Mouse (Mus musculus) heart, embryonic 15.5 days (tissue): Measurements from ENCODE around the gene Fam118b. TPM values are rescaled to one million over a fixed set of nuclear protein-coding genes. Genes with fewer than 3 reads are reported as not detected.

Source experiments
- ATAC-seq: fragments of 200-750 bp; cut with Nextera tagmentation; replicated peaks from 2 replicates; pipeline ENCODE4 v1.8.0; 2017; ENCODE audit warnings: low read depth, moderate TSS enrichment; ENCODE audit not compliant: insufficient number of reproducible peaks, insufficient read depth, low FRiP score
- H3K27ac ChIP-seq: fragments of 300-500 bp; sonication (generic); 2 replicates; pipeline ENCODE4 v1.5.1; 2015; ENCODE audit warnings: mild to moderate bottlenecking, inconsistent platforms
- H3K27me3 ChIP-seq: fragments of 300-500 bp; sonication (generic); 2 replicates; pipeline ENCODE4 v1.6.1; 2015; ENCODE audit warnings: inconsistent platforms
- H3K36me3 ChIP-seq: fragments of 300-500 bp; sonication (generic); 2 replicates; pipeline ENCODE4 v1.6.1; 2015; ENCODE audit warnings: mild to moderate bottlenecking, inconsistent platforms
- H3K4me1 ChIP-seq: fragments of 300-500 bp; sonication (generic); replicated peaks from 2 replicates; pipeline ENCODE4 v1.6.1; 2015; ENCODE audit warnings: inconsistent platforms
- H3K4me2 ChIP-seq: fragments of 300-500 bp; sonication (generic); 2 replicates; pipeline ENCODE4 v1.6.1; 2015; ENCODE audit warnings: inconsistent platforms, mild to moderate bottlenecking, moderate library complexity
- H3K4me3 ChIP-seq: fragments of 300-500 bp; sonication (generic); 2 replicates; pipeline ENCODE4 v1.5.1; 2015; ENCODE audit warnings: mild to moderate bottlenecking, inconsistent platforms
- H3K9ac ChIP-seq: fragments of 300-500 bp; sonication (generic); 2 replicates; pipeline ENCODE4 v1.6.1; 2015; ENCODE audit warnings: mild to moderate bottlenecking, inconsistent platforms
- H3K9me3 ChIP-seq: fragments of 300-500 bp; sonication (generic); replicated peaks from 2 replicates; pipeline ENCODE4 v1.6.1; 2016; ENCODE audit warnings: inconsistent platforms
- whole genome bisulfite sequencing: fragments of 180-500 bp; shearing (Covaris S2); methylation state at CpG from one replicate; pipeline ENCODE4 v1.1.7; 2015; ENCODE audit warnings: mixed read lengths; 5-methylcytosine and 5-hydroxymethylcytosine counted together
- polyA plus RNA-seq: library from polyadenylated mRNA; unstranded; fragments of >200 nt; fragmentation: Nextera tagmentation; extraction: Ambion mirVana; gene quantifications from 2 replicates; pipeline ENCODE4 v1.2.1, GENCODE M21; 2015

The Fam118b gene
- polyA plus RNA-seq, 1 experiment from 2014 or later = 23.2 TPM

- H3K9ac ChIP-seq = peak overlapping the region; percentile 83
- no peaks in the 10 kb centered on the region for H3K27me3 ChIP-seq
- ATAC-seq = no peak
- peak overlapping the region; percentile 91 for H3K4me3 ChIP-seq
- 31% methylated on average over 26 of the region's 26 CpGs for WGBS
- H3K27ac ChIP-seq = peak overlapping the region; percentile 78
- H3K36me3 ChIP-seq = peaks cover 63% of the 10 kb centered on the region
- H3K4me1 ChIP-seq = peaks cover 18% of the 10 kb centered on the region
- peak overlapping the region; percentile 74 for H3K4me2 ChIP-seq
- H3K9me3 ChIP-seq = no peaks in the 10 kb centered on the region
Observed at GRCm38 (mm10) chr9:35211573-35212511, 55.8 kb downstream of the Fam118b start.

GRCm38 (mm10) chr9:35210542-35211474 lies 56.8 kb downstream of the Fam118b start, which contains the start of gene Foxred1:
Gene Foxred1, minus strand, starts transcription at chr9:35211055.
- Histone ChIP-seq H3K9ac (peak within 1 kb of the TSS; percentile 83), H3K9me3 (no peaks in the 10 kb centered on the region), H3K4me3 (peak within 1 kb of the TSS; percentile 91), H3K4me2 (peak within 1 kb of the TSS; percentile 91), H3K27ac (peak within 1 kb of the TSS; percentile 93), H3K36me3 (peaks cover 65% of the 10 kb centered on the region), H3K4me1 (peaks cover 18% of the 10 kb centered on the region), H3K27me3 (no peaks in the 10 kb centered on the region)
- under 1% methylated on average over 72 of the region's 72 CpGs for WGBS
- ATAC-seq = peak; percentile 100

- Histone ChIP-seq H3K4me1 (peaks cover 9% of the 10 kb centered on the region), H3K9ac (no peak overlapping the region), H3K27ac (no peak overlapping the region), H3K9me3 (no peaks in the 10 kb centered on the region), H3K36me3 (peaks cover 49% of the 10 kb centered on the region), H3K4me3 (no peak overlapping the region), H3K27me3 (no peaks in the 10 kb centered on the region), H3K4me2 (no peak overlapping the region)
- 97% methylated on average over 2 of the region's 2 CpGs for WGBS
- no peak for ATAC-seq
Observed at GRCm38 (mm10) chr9:35204421-35204820, 63.2 kb downstream of the Fam118b start.

DNA sequence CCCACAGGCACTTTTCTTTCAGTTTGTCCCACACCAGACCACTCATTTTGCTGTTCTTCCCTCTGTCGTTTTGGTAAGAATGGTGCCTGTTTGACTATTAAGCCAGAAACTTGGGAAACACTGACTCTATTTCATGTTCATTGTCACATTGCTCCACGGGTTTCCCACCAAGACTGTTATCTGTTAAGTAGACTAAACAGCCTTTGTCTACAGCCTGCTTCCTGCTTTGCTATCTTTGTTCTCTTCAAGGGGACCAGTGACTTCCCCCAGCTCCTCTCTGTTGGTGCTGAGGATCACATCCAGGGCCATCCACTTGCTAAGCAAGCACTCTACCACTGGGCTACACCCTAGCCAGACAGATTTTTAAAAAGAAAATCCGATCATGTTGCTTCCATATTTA lies 64.1 kb downstream of the Fam118b start:
- Histone ChIP-seq H3K4me1 (peaks cover 9% of the 10 kb centered on the region), H3K9me3 (no peaks in the 10 kb centered on the region), H3K4me3 (no peak overlapping the region), H3K9ac (no peak overlapping the region), H3K36me3 (peaks cover 43% of the 10 kb centered on the region), H3K27ac (no peak overlapping the region), H3K27me3 (no peaks in the 10 kb centered on the region), H3K4me2 (no peak overlapping the region)
- 43% methylated on average over 3 of the region's 3 CpGs for WGBS
- no peak for ATAC-seq

- Histone ChIP-seq H3K36me3 (peaks cover 13% of the 10 kb centered on the region), H3K9ac (no peak overlapping the region), H3K27ac (0 out of 2 replicates have a peak overlapping the region, but pooled peaks have one; percentile 72), H3K4me2 (peak overlapping the region; percentile 77), H3K27me3 (no peaks in the 10 kb centered on the region), H3K4me1 (peaks cover 9% of the 10 kb centered on the region), H3K4me3 (peak overlapping the region; percentile 72), H3K9me3 (no peaks in the 10 kb centered on the region)
- ATAC-seq = no peak
- WGBS = 53% methylated on average over 9 of the region's 9 CpGs
Observed at GRCm38 (mm10) chr9:35200529-35201060, 67.0 kb downstream of the Fam118b start.

- peak; percentile 91 for ATAC-seq
- WGBS = under 1% methylated on average over 37 of the region's 44 CpGs
Observed at GRCm38 (mm10) chr9:35199772-35200471, 67.7 kb downstream of the Fam118b start, which contains the start of the genes Srpr and Tirap. Gene Srpr, plus strand, starts transcription at chr9:35200175. Gene Tirap, minus strand, starts transcription at chr9:35200291.

GRCm38 (mm10) chr9:35198945-35199771 lies 68.4 kb downstream of the Fam118b start:
- Histone ChIP-seq H3K36me3 (no peaks in the 10 kb centered on the region), H3K27me3 (no peaks in the 10 kb centered on the region), H3K4me1 (peaks cover 9% of the 10 kb centered on the region), H3K4me2 (peak overlapping the region; percentile 77), H3K9me3 (no peaks in the 10 kb centered on the region), H3K27ac (peak overlapping the region; percentile 72), H3K9ac (peak overlapping the region; percentile 80), H3K4me3 (peak overlapping the region; percentile 72)
- WGBS = 23% methylated on average over 18 of the region's 18 CpGs
- peak; percentile 1; the same call in 1 of the 2 replicates for ATAC-seq

More at GRCm38 (mm10) chr9:35199772-35200471, 67.7 kb downstream of the Fam118b start, which contains the start of the genes Srpr and Tirap:
- Histone ChIP-seq H3K4me2 (peak within 1 kb of the TSS; percentile 77), H3K27me3 (no peaks in the 10 kb centered on the region), H3K36me3 (peaks cover 6% of the 10 kb centered on the region; the same call in 1 of the 2 replicates), H3K4me3 (peak within 1 kb of the TSS; percentile 72), H3K27ac (peak within 1 kb of the TSS; percentile 72), H3K9me3 (no peaks in the 10 kb centered on the region), H3K9ac (peak within 1 kb of the TSS; percentile 80), H3K4me1 (peaks cover 9% of the 10 kb centered on the region)

DNA sequence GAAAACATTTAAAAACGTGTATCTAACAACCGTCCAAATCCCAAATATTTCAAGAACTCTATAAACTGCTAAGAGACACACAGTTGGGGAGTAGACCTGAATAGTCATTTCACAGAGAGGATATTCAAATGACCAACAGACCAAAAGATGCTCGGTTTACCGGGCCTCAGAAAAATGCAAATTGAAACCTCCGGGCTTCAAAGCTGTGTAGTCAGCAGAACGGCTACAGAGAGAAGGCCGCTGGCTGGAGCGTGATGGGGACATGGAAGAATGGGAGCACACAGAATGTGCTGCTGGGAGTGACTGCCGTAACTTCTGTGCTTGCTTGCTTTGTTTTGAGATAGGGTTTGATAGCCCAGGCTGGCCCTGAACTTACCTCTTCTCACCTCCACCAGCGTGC lies 69.3 kb downstream of the Fam118b start:
- H3K9me3 ChIP-seq = no peaks in the 10 kb centered on the region
- 79% methylated on average over 10 of the region's 10 CpGs for WGBS
- no peaks in the 10 kb centered on the region for H3K36me3 ChIP-seq
- no peak overlapping the region for H3K4me2 ChIP-seq
- peaks cover 9% of the 10 kb centered on the region for H3K4me1 ChIP-seq
- ATAC-seq = no peak
- H3K9ac ChIP-seq = no peak overlapping the region
- peak overlapping the region; percentile 11; the same call in 1 of the 2 replicates for H3K4me3 ChIP-seq
- no peak overlapping the region for H3K27ac ChIP-seq
- no peaks in the 10 kb centered on the region for H3K27me3 ChIP-seq

DNA sequence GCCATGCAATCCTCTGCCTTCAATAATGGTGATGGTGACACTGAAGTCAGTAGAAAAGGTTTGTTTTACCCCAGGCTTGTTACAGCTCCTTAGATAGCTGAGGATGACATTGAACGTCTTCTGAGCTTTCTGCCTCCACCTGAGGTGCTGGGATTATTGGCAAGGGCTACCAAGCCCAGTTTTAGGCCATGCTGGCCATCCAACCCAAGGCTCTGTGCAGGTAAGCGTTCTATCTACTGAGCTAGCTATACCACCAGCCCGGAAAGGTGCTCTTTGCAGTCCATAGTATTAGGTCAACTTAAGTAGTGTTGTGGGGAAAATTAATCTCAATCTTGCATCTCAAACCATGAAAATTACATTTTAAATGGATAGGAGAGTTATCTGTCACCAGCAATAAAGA lies 70.0 kb downstream of the Fam118b start:
- no peak for ATAC-seq
- no peaks in the 10 kb centered on the region for H3K36me3 ChIP-seq
- H3K27me3 ChIP-seq = no peaks in the 10 kb centered on the region
- no peak overlapping the region for H3K4me3 ChIP-seq
- no peaks in the 10 kb centered on the region for H3K9me3 ChIP-seq
- no peak overlapping the region for H3K27ac ChIP-seq
- no peak overlapping the region for H3K9ac ChIP-seq
- H3K4me1 ChIP-seq = peaks cover 9% of the 10 kb centered on the region
- WGBS = 92% methylated on average over 3 of the region's 3 CpGs
- no peak overlapping the region for H3K4me2 ChIP-seq
